Mouse (Mus musculus) erythroblast, embryonic 14.5 days (primary cell): ENCODE data around the gene Dscaml1.

Experiments
- GATA1 ChIP-seq: IDR thresholded peaks from 2 replicates; pipeline ENCODE4 v1.6.1; 2012; ENCODE audit warnings: low read length, inconsistent platforms, mixed read lengths
- TAL1 ChIP-seq: IDR thresholded peaks from 3 replicates; pipeline ENCODE4 v1.6.1; 2012; ENCODE audit warnings: low read length, inconsistent platforms, mixed read lengths

DNA sequence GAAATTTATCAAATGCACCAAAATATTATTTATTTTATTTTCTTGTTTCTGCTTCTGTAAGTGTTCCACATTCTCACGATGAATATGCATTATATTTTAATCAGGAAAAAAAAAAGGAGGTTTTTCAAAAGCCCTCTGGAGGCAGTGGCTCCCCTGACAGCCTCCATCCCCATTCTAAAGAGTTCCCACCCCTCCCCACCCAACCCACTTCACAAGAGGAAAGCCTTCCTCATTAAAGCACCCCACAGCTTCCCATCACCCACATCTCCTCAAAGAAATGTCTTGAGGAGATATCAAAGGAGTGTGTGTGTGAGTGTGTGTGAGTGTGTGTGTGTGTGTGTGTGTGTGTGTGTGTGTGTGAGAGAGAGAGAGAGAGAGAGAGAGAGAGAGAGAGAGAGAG lies 188.2 kb downstream of the Dscaml1 start:
- no peak for TF ChIP-seq GATA1
- TF ChIP-seq TAL1, result no peak
